Mouse (Mus musculus): ENCODE measurements around the gene Fbxw8.
A peak's percentile ranks its signal among the peaks of the same experiment; 100 is the strongest.

Gene Fbxw8

DNA sequence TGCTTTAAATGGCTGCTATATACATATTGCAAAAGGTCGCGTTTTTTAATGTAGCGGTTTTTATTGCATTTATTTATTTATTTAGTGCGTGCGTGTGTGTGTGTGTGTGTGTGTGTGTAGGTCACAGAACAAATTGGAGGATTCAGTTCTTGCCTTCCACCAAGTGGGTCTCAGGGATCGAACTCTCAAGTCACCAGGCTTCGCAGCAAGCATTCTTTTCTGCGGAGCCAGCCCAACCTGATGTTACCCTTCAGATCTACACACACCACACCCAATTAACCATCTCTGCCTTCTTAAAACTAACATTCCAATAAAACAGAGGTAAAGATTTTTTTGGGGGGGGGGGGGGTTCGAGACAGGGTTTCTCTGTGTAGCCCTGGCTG, 292 bp upstream of the Fbxw8 start:
- DNase-seq (ENCODE audit: low spot score in 2 of 2) = no peak

DNA sequence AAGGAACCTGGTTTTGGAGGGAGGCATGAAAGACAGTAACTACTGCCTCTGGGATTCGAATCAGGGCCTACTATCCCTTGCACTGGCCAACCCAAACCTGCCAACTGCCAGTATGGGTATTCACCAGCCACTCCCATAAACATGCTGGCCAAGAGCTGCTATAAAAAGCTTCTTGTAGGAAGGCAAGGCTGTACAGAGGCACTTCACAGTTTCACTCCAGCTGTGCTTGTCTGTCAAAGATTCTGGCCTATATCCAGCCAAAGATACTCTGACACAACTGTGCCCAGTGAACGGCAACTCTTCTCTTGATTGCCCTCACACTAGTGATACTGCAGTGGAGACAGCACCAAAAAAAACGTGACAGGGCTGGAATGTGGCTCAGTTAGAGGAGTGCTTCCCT, 5.6 kb downstream of the Fbxw8 start:
- DNase-seq (ENCODE audit: low spot score in 2 of 2) = no peak

GRCm38 (mm10) chr5:118147264-118147663, 8.0 kb downstream of the Fbxw8 start:
- DNase-seq (ENCODE audit: low spot score in 2 of 2) = no peak

DNA sequence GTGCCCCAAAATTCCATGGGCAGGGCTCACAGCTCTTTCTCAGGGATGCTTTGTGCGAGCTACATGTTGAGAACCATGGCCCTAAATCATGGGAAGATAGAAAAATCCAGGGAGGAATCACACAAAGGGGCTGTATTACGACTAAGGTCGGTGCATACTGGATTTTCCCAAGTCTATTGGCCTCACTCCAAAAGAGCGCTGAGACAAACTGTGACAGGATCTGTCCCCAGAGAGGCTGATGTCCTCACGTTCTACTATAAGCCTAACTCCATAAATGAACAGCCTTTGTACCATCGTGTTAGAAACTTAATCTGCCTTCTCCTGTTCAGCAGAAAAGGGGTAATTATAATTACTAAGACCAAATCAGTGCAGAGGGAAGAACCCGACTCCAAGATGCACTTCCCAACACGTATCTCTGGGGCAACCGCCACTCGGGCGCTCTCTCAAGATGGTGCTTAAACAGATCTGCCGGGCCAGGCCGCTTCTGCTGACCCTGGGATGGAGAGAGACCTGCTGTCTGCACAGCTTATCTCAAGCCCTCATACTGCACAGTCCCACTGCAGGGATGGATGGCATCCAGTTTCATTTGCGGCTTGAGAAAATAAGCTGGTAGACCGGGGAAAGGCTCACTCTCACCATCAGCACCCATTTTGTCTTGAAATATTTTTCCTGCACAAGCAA, 9.1 kb downstream of the Fbxw8 start:
- DNase-seq (ENCODE audit: low spot score in 2 of 2) = no peak

GRCm38 (mm10) chr5:118145458-118145857, 9.8 kb downstream of the Fbxw8 start:
- no peak for DNase-seq (ENCODE audit: low spot score in 2 of 2)

DNA sequence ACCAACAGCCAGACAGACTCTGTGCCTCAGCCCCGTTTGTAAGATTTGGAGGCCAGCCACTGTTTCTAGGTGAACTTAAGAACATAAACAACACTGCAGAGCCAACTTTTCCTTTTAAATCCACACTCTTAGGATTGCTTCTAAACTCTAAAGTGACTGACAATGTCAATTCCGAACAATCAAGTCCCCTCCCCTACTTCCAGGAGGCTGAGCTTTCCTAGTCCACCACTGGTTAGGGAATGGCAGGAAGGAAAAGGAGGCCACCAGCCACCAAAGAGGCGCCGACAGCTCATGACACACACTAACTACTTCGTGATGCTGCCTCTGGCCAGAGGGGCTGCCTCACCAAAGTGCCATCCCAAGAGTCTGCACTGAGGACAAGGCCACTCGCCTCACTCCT, 10.5 kb downstream of the Fbxw8 start:
- DNase-seq (ENCODE audit: low spot score in 2 of 2) = no peak

- no peak for DNase-seq (ENCODE audit: low spot score in 2 of 2)
Observed at GRCm38 (mm10) chr5:118144327-118144726, 10.9 kb downstream of the Fbxw8 start.

DNA sequence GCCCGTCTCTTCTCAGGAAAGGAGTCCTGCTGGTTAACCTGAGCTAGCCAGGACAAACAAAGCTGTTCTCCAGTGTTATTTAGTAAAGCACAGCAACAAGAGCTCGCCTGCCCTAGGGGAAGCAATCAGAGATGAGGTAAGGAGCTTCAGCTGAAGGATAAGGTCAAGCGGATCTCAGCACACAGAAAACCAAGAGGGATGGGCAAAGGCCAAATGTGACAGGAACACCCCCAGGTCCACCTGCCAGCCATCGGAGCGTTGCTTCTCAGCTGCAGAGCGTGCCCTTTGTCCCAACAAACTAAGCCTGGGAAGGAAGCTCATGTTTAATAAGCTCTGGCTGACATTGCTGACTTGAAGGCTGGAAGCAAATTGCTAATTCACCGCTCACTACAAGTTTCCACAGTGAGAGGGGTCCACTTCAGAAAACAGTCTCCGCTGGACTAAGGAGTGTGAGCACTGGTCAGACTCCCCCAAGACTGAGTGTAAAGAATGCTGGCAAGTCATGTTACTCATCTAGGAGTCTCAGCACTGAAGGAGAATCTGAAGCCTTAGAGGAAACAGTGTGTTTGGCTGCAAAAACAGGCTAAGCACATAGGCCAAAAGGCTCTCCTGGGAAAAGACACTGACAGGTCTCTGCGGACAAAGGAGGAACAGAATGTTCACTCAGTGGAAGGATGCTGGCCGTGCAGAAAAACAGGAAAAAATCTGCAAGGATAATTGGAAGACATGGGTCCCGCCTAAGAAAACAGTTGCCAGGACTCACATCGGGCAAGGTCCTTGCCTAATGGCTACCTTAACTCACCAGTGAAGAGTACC, 11.8 kb downstream of the Fbxw8 start:
- DNase-seq (ENCODE audit: low spot score in 2 of 2) = no peak

GRCm38 (mm10) chr5:118142471-118142870, 12.8 kb downstream of the Fbxw8 start:
- DNase-seq (ENCODE audit: low spot score in 2 of 2) = no peak

DNA sequence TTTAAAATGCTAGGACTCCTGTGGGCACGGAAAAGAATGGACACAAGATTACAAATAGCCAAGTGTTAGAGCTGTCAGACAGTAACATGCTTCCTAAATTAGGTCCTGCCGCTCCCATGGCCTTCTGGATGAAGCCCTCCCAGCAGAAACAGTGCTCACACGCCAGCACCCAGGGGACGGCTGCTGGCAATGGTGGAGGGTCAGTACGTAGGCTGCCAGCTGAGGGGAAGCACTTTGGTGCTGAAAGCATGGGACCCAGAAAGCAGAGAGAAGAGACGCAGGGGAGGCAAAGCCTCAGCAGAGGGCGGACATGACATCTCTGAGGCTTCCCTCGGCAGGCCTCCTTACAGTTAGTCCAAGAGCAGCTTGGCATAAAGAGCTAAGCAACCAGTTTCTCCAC, 15.6 kb downstream of the Fbxw8 start:
- no peak for DNase-seq (ENCODE audit: low spot score in 2 of 2)

GRCm38 (mm10) chr5:118136391-118136790, 18.9 kb downstream of the Fbxw8 start:
- DNase-seq (ENCODE audit: low spot score in 2 of 2) = no peak

DNA sequence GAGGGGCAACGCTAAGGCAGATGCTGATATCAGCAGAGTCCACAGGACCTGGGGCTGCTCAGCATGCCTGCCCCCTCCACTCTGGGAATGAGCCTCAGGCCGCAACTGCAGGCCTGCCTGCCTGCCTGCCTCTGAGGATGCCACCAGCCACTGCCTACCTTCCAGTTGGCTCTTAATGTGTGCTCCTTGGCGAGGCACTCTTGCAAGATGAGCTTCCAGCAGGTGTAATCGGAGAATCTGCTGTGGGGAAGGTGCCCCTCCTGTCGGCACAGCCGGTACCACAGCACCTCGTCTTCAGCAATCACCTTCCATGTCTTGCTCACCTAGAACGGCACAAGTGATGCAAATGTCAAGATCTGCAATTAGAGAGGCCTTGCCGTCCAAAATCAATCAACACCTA, 26.6 kb downstream of the Fbxw8 start:
- DNase-seq (ENCODE audit: low spot score in 2 of 2) = no peak

- DNase-seq (ENCODE audit: low spot score in 2 of 2) = no peak
Observed at GRCm38 (mm10) chr5:118128208-118128607, 27.1 kb downstream of the Fbxw8 start.

- DNase-seq (ENCODE audit: low spot score in 2 of 2) = no peak
Observed at GRCm38 (mm10) chr5:118126671-118127070, 28.6 kb downstream of the Fbxw8 start.

- DNase-seq (ENCODE audit: low spot score in 2 of 2) = no peak
Observed at GRCm38 (mm10) chr5:118123096-118123495, 32.2 kb downstream of the Fbxw8 start.

DNA sequence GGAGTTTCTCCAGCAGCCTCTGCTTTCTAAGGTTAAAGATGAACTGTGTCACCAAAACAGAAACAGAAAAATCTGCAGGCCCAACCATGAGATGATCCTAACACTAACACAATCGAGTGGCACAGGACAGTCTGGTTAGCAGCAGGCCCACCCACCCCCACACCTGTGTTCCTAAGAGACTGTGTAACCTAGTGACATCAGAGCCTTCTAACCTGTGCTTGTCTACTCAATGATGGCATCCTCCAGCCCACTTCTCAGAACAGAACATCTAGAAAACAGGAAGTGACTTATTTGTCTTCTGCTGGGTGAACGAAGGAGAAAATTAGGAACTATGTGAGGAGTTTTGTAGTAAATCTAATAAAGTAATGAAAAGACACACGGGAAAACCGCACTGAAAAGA, 33.3 kb downstream of the Fbxw8 start:
- no peak for DNase-seq (ENCODE audit: low spot score in 2 of 2)

DNA sequence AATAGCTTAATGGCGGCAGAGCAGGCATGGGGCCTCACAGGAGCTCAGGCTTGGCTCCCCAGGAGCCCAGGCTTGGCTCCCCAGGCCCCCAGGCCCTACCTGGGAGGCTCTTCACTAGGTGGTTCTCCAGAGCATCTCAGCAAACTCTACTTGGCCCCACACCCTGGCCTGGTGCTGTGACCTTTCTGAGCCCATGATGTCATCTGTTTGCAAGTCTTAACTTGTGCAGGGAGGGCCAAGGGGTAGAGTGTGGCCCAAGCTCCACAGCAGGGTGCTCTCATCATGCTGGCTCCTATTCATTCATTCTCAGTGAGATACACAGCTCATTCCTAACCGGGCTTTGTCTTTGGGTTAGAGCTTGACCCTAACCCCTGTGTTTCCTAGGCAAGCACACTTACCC, 34.6 kb downstream of the Fbxw8 start:
- DNase-seq (ENCODE audit: low spot score in 2 of 2) = no peak

DNA sequence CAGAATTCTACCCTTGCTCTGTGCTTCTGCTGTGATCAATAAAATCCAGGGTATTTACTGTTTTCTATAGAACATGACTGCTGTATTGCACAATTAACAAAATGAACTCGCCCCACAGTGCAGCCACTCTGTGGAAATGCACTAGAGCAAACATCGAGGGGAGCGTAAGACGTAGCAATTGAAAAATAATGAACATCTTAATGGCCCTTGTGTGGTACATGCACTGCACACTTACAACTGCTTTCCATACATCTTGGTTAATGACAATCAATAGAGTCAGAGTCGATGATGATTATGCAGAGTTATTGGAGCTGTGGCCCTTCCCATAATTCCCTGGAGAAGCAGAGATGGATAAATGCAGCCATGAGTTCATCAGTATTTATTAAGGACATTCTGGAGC, 36.3 kb downstream of the Fbxw8 start:
- no peak for DNase-seq (ENCODE audit: low spot score in 2 of 2)

GRCm38 (mm10) chr5:118118351-118118750, 36.9 kb downstream of the Fbxw8 start:
- DNase-seq (ENCODE audit: low spot score in 2 of 2) = no peak

DNA sequence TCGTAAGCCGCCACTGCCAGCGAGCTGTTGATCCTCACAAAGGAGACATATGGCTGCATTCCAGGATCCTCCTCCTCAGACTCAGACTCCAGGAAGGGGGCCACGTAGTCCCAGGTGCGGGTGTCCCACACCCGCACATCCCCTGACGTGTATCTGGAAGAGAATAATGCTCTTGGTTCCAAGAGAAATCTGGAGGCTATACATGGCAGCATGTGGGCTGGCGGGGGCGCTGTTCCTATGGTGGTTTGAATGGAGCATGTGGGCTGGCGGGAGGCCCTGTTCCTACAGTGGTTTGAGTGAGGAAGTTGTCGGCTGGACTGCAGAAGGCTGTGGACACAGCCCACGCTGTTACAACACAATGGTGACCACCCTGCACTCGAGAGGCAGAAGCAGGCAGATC, 41.6 kb downstream of the Fbxw8 start:
- peak; percentile 89 to 90 for DNase-seq (ENCODE audit: low spot score in 2 of 2)

DNA sequence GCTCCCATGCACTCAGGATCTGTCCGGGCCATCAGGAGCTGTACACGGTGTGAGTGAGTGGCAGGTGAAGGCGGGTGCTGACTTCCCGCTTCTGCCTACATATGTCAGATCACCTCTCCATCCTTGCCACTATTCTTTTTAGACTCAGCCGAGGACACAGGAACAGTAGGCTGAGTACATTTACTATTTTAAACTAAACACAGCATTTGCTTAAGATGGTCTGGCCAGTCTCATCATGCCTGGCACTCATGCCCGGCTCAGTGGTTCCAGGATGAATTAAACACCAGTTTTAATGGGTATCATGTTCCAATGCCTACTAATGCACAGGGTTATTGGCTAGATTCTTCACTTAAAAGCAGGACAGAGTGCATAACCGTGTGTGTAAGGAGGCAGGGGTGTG, 42.2 kb downstream of the Fbxw8 start:
- no peak for DNase-seq (ENCODE audit: low spot score in 2 of 2)

DNA sequence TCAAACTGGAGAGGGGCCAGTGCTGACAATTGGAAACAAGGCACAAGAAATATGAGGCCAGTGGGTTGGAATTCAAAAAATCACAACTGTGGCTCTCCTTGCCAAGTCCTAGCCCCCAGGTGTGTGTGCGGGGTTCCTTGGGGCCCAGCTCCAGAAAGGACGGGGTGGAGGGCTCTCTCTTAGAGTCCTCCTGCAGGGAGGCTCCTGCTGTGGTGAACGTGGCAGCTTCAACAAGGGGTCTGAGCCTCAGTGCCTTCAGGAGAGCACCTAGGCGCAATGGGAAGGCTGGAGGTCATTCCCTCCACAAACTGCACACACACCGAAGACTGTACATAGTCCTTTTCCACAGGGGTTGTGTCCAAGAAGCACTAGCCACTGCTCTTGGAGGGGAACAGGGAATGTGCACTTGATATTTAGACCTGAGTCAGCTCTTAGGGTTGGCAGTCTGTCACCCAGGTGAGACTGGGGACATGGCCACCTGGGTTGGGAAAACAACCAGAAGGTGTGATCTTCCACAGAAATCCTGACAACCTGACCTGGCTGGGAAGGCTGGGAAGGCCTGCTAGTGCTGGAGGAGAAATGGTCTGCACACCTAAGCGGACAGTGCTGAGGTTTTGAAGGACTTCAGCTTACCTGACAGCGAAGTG, 46.3 kb downstream of the Fbxw8 start:
- no peak for DNase-seq (ENCODE audit: low spot score in 2 of 2)

Data from right cerebral cortex, postnatal 36 days (tissue).